Mouse (Mus musculus) layer of hippocampus, adult 9-11 months (tissue): ENCODE measurements around the gene Zfp961.
"Not testable (repeated sequence)": the region's sequence is repeated elsewhere in the genome, so short reads cannot be mapped to it uniquely, and the experiment has no call there.

Experiments used
- DNase-seq: peaks from one replicate; pipeline ENCODE4 v3.0.0; 2022

Gene Zfp961

GRCm38 (mm10) chr8:71964051-71964450 lies 13.2 kb downstream of the Zfp961 start:
- no peak for DNase-seq

GRCm38 (mm10) chr8:71965166-71965565 lies 14.3 kb downstream of the Zfp961 start:
- no peak for DNase-seq

- no peak for DNase-seq
These were observed 15.6 kb downstream of the Zfp961 start for GRCm38 (mm10) chr8:71966411-71966810.

- DNase-seq = no peak
These were observed 16.4 kb downstream of the Zfp961 start for GRCm38 (mm10) chr8:71967261-71967660.

- no peak for DNase-seq
These were observed 17.3 kb downstream of the Zfp961 start for GRCm38 (mm10) chr8:71968100-71968499.

- DNase-seq = no peak
These were observed 17.8 kb downstream of the Zfp961 start for GRCm38 (mm10) chr8:71968636-71969035.

- DNase-seq = no peak
These were observed 21.1 kb downstream of the Zfp961 start for GRCm38 (mm10) chr8:71971945-71972344.

- DNase-seq = no peak
These were observed 23.4 kb downstream of the Zfp961 start for GRCm38 (mm10) chr8:71974211-71974610.

GRCm38 (mm10) chr8:71981032-71981431 lies 30.2 kb downstream of the Zfp961 start:
- no peak for DNase-seq

GRCm38 (mm10) chr8:71981456-71981855 lies 30.6 kb downstream of the Zfp961 start:
- no peak for DNase-seq

GRCm38 (mm10) chr8:71984601-71985000 lies 33.8 kb downstream of the Zfp961 start:
- DNase-seq = no peak

- DNase-seq = peak; percentile 67
These were observed 37.5 kb downstream of the Zfp961 start for GRCm38 (mm10) chr8:71988110-71988866.

GRCm38 (mm10) chr8:71988867-71989599 lies 38.2 kb downstream of the Zfp961 start:
- no peak for DNase-seq

GRCm38 (mm10) chr8:71999434-71999833 lies 48.6 kb downstream of the Zfp961 start:
- DNase-seq = no peak

- no peak for DNase-seq
These were observed 49.4 kb downstream of the Zfp961 start for GRCm38 (mm10) chr8:72000223-72000622.

GRCm38 (mm10) chr8:72002942-72003341 lies 52.1 kb downstream of the Zfp961 start:
- no peak for DNase-seq

GRCm38 (mm10) chr8:72005912-72006311 lies 55.1 kb downstream of the Zfp961 start:
- DNase-seq = no peak

GRCm38 (mm10) chr8:72006763-72007162 lies 55.9 kb downstream of the Zfp961 start:
- no peak for DNase-seq

GRCm38 (mm10) chr8:72008134-72008641 lies 57.4 kb downstream of the Zfp961 start:
- DNase-seq = peak; percentile 19

- DNase-seq = no peak
These were observed 58.6 kb downstream of the Zfp961 start, which contains the start of gene Cyp4f18 for GRCm38 (mm10) chr8:72009473-72009872. Gene Cyp4f18, minus strand, starts transcription at chr8:72009626.

GRCm38 (mm10) chr8:72013506-72014228 lies 62.8 kb downstream of the Zfp961 start:
- not testable (repeated sequence) for DNase-seq

GRCm38 (mm10) chr8:72017339-72017738 lies 66.5 kb downstream of the Zfp961 start:
- DNase-seq = not testable (repeated sequence)

GRCm38 (mm10) chr8:72018141-72018540 lies 67.3 kb downstream of the Zfp961 start:
- DNase-seq = no peak
